Mouse (Mus musculus): ENCODE measurements around the gene Tnfsf14.

DNA sequence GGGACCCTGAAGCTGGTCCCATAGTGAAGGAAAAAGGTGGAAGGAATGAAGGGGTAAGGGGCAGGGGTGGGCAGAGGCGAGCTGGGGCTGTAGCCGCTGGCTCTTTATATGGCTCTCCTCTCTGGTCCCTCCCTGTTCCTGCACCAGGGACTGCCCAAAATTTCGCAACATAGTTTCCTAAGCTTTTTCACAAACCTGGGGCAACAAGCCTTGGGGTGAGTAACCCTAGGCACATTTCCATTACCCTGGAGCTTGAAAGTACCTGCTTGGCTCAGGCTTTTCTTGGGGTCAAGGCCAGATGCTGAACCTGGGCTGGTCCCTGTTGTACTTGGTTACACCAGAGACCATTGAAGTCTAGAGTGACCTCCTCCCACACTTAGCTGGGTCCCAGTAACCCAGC, 34.0 kb upstream of the Tnfsf14 start, which contains the start of gene C3:
- TF ChIP-seq CTCF (IDR thresholded peaks at IDR 0.05; ENCODE audit: low read depth) (no peak), EP300 (optimal IDR thresholded peaks at IDR 0.05) (no peak)
